Mouse (Mus musculus) adrenal gland, adult 10 weeks (tissue): ENCODE measurements around the gene AU015836. TPM values are rescaled to one million over a fixed set of nuclear protein-coding genes. Genes with fewer than 3 reads are reported as not detected.

Source experiments
- polyA plus RNA-seq: library from polyadenylated mRNA; stranded (reverse); fragments of 350-450 nt; fragmentation: Illumina TruSeq; extraction: RNeasy Lipid Tissue Mini Kit (QIAGEN cat#74804); gene quantifications from one replicate; pipeline ENCODE4 v1.2.3, GENCODE M21; 2014; ENCODE audit warnings: low read depth, low replicate concordance

The AU015836 gene
- polyA plus RNA-seq, result not detected

GRCm38 (mm10) chrX:93968444-93968843 lies at the start of gene AU015836:
Gene AU015836, plus strand, starts transcription at chrX:93968659.

Other genes with a start within 250 kb of the AU015836 start
- gene Pdk3, start 136.5 kb upstream of the AU015836 start, polyA plus RNA-seq, result 45.5 TPM
- gene Zfx, start 155.0 kb downstream of the AU015836 start, polyA plus RNA-seq, result 66.5 TPM
- 389 TPM for gene Eif2s3x, start 244.2 kb downstream of the AU015836 start, polyA plus RNA-seq